Mouse (Mus musculus): Measurements from ENCODE around the gene Rhog.
A peak's percentile ranks its signal among the peaks of the same experiment; 100 is the strongest.

Rhog gene

GRCm38 (mm10) chr7:102222336-102222735, 33.5 kb downstream of the Rhog start:
- peak; percentile 54 for DNase-seq (ENCODE audit: low read depth, low spot score)

GRCm38 (mm10) chr7:102221899-102222298, 34.0 kb downstream of the Rhog start:
- DNase-seq (ENCODE audit: low read depth, low spot score): no peak

DNA sequence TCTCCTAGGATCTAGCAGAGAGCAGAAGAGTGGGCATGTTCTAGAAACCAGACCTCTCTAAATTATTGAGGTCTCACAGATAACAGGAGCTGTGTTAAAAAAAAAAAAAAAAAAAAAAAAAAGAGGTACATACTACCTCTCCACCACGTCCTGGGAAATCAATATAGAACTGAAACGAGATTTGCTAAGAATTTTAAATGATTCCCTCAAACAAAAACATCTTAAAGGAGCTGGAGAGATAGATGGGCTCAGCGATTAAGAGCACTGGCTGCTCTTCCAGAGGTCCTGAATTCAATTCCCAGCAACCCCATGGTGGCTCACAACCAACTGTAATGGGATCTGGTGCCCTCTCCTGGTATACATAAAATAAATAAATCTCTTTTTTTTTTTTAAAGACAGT, 44.8 kb downstream of the Rhog start:
- no peak for DNase-seq (ENCODE audit: low read depth, low spot score)

DNA sequence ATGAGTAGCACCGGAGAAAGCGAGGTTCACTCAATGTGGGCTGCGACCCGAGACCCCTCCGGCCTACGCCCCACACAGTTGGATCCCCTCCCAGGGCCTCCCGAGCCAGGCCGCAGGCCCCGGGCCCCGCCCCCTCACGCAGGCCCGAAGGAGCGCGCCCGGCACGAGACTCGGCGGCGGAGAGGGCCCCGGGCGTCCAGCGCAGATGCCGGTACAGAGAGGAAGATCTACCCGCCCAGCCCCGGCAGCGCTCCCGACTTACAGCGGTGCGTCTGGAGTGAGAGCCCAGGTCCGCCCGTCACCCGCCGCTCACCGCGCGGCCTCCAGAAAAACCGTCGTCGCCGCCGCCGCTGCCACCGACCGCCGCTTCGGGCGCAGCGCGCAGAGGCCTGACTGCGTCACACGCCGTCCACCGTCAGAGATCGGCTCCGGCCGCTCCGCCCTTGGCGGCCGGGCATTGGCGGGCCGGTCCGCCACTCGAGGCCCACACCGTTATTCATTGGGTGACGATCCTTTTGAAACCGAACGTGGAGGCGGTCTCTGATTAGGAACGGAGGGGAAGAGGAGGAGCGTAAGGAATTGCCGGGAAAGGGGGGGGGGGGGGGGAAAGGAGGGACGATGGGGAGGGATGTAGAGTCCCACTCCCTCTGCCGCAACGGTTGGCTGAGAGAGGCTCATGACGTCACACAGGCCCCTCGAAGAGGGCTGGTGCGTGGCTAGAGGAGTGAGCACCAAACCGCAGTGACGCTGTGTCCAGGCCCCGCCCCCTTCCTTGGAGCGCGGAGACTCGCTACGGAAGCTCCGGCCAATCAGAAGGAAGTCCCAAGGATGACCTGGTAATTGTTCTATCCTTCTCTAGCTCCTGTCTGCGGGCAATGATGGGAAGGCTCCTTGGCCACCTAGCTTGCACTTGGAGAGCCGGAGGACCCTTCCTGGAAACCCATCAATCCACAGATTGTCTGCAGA, 45.8 kb downstream of the Rhog start, which contains the start of the genes Nup98 and Pgap2:
Nup98 (minus strand) TSS at position 421 of the 966 bp plus-strand sequence.
Pgap2 (plus strand) TSS at position 453 of the 966 bp plus-strand sequence.
- peak; percentile 96 for DNase-seq (ENCODE audit: low read depth, low spot score)

GRCm38 (mm10) chr7:102208806-102209363, 47.0 kb downstream of the Rhog start:
- DNase-seq (ENCODE audit: low read depth, low spot score): no peak

- no peak for DNase-seq (ENCODE audit: low read depth, low spot score)
Measured at GRCm38 (mm10) chr7:102205646-102206045, 50.2 kb downstream of the Rhog start.

DNA sequence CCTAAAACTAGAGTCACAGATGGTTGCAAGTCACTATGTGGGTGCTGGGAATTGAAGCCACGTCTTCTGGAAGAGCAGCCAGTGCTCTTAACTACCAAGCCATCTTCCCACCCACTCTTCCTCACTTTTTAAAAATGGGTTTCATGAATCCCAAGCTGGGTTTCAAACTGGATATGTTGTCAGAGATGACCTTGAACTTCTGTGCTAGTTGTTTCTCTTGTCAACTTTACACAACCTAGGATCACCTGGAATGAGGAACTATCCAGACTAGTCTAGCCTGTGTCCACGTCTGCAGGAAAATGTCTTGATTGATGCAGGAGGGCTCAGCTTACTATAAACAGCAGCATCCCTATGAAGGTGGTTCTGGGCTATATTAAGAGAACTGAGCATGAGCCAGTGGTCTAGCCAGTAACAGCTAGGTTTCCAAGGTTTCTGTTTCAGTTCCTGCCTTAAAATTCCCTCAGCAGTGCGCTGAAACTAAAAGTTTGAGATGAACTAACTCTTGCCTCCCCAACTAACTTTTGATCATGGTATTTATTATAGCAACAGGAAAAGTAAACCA, 51.5 kb downstream of the Rhog start:
- no peak for DNase-seq (ENCODE audit: low read depth, low spot score)

- no peak for DNase-seq (ENCODE audit: low read depth, low spot score)
Measured at GRCm38 (mm10) chr7:102200996-102201785, 54.7 kb downstream of the Rhog start.

GRCm38 (mm10) chr7:102200576-102200975, 55.3 kb downstream of the Rhog start:
- DNase-seq (ENCODE audit: low read depth, low spot score): no peak

GRCm38 (mm10) chr7:102192356-102192755, 63.5 kb downstream of the Rhog start:
- no peak for DNase-seq (ENCODE audit: low read depth, low spot score)

Data from retina, postnatal 7 days (tissue).